Mouse (Mus musculus) neural tube, embryonic 14.5 days (tissue): ENCODE measurements at regions not wholly inside any gene's neighbourhood (a gene's known extent, or its start where the extent isn't known, plus 50 kb on each side); places are given as distances from the start of the nearest gene placed in this dataset.

Source experiments
- ATAC-seq: fragments of 200-750 bp; cut with Nextera tagmentation; 2 replicates; pipeline ENCODE4 v1.8.0; 2017; ENCODE audit warnings: low read depth, mild to moderate bottlenecking, moderate TSS enrichment, moderate library complexity
- H3K27ac ChIP-seq: fragments of 300-500 bp; sonication (generic); 2 replicates; pipeline ENCODE4 v1.5.1; 2014; ENCODE audit warnings: low read depth, mild to moderate bottlenecking, control low read depth, low read length, moderate library complexity, mixed read lengths
- H3K27me3 ChIP-seq: fragments of 300-500 bp; sonication (generic); 2 replicates; pipeline ENCODE4 v1.6.1; 2014; ENCODE audit warnings: low read length; ENCODE audit not compliant: control insufficient read depth, insufficient read depth
- H3K36me3 ChIP-seq: fragments of 300-500 bp; sonication (generic); 2 replicates; pipeline ENCODE4 v1.6.1; 2014; ENCODE audit warnings: low read length, mixed read lengths; ENCODE audit not compliant: control insufficient read depth, insufficient read depth
- H3K4me1 ChIP-seq: fragments of 300-500 bp; sonication (generic); 2 replicates; pipeline ENCODE4 v1.6.1; 2014; ENCODE audit warnings: low read length; ENCODE audit not compliant: control insufficient read depth, insufficient read depth
- H3K4me2 ChIP-seq: fragments of 300-500 bp; sonication (generic); 2 replicates; pipeline ENCODE4 v1.6.1; 2014; ENCODE audit warnings: mild to moderate bottlenecking, low read depth, low read length, control low read depth
- H3K4me3 ChIP-seq: fragments of 300-500 bp; sonication (generic); 2 replicates; pipeline ENCODE4 v1.5.1; 2014; ENCODE audit warnings: low read depth, low read length, control low read depth, mixed read lengths
- H3K9ac ChIP-seq: fragments of 300-500 bp; sonication (generic); replicated peaks from 2 replicates; pipeline ENCODE4 v1.6.1; 2014; ENCODE audit warnings: low read depth, mild to moderate bottlenecking, control low read depth, low read length, mixed read lengths
- H3K9me3 ChIP-seq: fragments of 300-500 bp; sonication (generic); 2 replicates; pipeline ENCODE4 v1.6.1; 2016; ENCODE audit warnings: low read length; ENCODE audit not compliant: control insufficient read depth
- WGBS: fragments of 180-500 bp; shearing (Covaris S2); extraction: QIAGEN DNeasy Blood & Tissue Kit; methylation state at CpG from one replicate; pipeline ENCODE4 v1.1.7; 2014; 5-methylcytosine and 5-hydroxymethylcytosine counted together

GRCm38 (mm10) chr12:94469850-94470249 is 1222.2 kb upstream of the Flrt2 start:
- Histone ChIP-seq H3K4me3 (no peak overlapping the region), H3K4me2 (no peak overlapping the region), H3K9me3 (no peaks in the 10 kb centered on the region), H3K9ac (no peak overlapping the region), H3K27ac (no peak overlapping the region), H3K4me1 (no peaks in the 10 kb centered on the region), H3K36me3 (no peaks in the 10 kb centered on the region), H3K27me3 (no peaks in the 10 kb centered on the region)
- ATAC-seq: no peak
- 90% methylated on average over 2 of the region's 2 CpGs for WGBS

- 22% methylated on average over 1 of the region's 1 CpGs for WGBS
- H3K27ac ChIP-seq: no peak overlapping the region
- no peak overlapping the region for H3K4me2 ChIP-seq
- no peaks in the 10 kb centered on the region for H3K36me3 ChIP-seq
- no peaks in the 10 kb centered on the region for H3K27me3 ChIP-seq
- no peaks in the 10 kb centered on the region for H3K4me1 ChIP-seq
- no peak overlapping the region for H3K9ac ChIP-seq
- H3K9me3 ChIP-seq: no peaks in the 10 kb centered on the region
- no peak for ATAC-seq
- H3K4me3 ChIP-seq: no peak overlapping the region
Measured at GRCm38 (mm10) chr12:94470981-94471380, 1221.0 kb upstream of the Flrt2 start.

GRCm38 (mm10) chr12:94488721-94489120 is 1203.3 kb upstream of the Flrt2 start:
- Histone ChIP-seq H3K9me3 (no peaks in the 10 kb centered on the region), H3K4me2 (no peak overlapping the region), H3K4me1 (no peaks in the 10 kb centered on the region), H3K36me3 (no peaks in the 10 kb centered on the region), H3K27ac (no peak overlapping the region), H3K27me3 (no peaks in the 10 kb centered on the region), H3K4me3 (no peak overlapping the region), H3K9ac (no peak overlapping the region)
- ATAC-seq: no peak
- WGBS: 69% methylated on average over 2 of the region's 2 CpGs

- H3K4me3 ChIP-seq: no peak overlapping the region
- no peaks in the 10 kb centered on the region for H3K9me3 ChIP-seq
- no peak overlapping the region for H3K27ac ChIP-seq
- no peaks in the 10 kb centered on the region for H3K4me1 ChIP-seq
- no peaks in the 10 kb centered on the region for H3K27me3 ChIP-seq
- H3K4me2 ChIP-seq: no peak overlapping the region
- H3K36me3 ChIP-seq: no peaks in the 10 kb centered on the region
- ATAC-seq: no peak
- WGBS: 71% methylated on average over 7 of the region's 7 CpGs
- no peak overlapping the region for H3K9ac ChIP-seq
Measured at GRCm38 (mm10) chr12:94508099-94508498, 1183.9 kb upstream of the Flrt2 start.

DNA sequence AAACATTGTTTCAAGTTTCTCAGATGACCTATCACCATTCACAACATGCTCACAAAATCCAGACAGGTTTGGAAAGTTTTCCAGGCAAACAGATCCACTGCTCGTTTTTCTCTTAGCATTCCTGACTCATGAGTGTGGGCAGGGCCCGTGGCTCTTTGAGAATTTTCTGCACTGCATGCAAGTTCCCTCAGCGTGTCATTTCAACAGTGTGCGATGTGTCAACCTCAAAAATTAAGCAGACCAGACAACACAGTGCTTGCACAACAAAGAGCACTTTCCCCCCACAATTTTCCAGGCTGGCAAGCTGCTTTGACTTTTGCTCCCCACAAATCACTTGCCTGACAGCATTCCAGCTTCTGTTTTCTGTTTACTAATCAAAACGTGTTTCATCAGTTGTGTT is 1182.2 kb upstream of the Flrt2 start:
- no peaks in the 10 kb centered on the region for H3K9me3 ChIP-seq
- no peaks in the 10 kb centered on the region for H3K4me1 ChIP-seq
- H3K9ac ChIP-seq: no peak overlapping the region
- WGBS: 22% methylated on average over 5 of the region's 5 CpGs
- ATAC-seq: no peak
- H3K27ac ChIP-seq: no peak overlapping the region
- H3K4me3 ChIP-seq: no peak overlapping the region
- H3K36me3 ChIP-seq: no peaks in the 10 kb centered on the region
- no peak overlapping the region for H3K4me2 ChIP-seq
- H3K27me3 ChIP-seq: no peaks in the 10 kb centered on the region

- Histone ChIP-seq H3K27ac (no peak overlapping the region), H3K36me3 (no peaks in the 10 kb centered on the region), H3K9me3 (no peaks in the 10 kb centered on the region), H3K9ac (no peak overlapping the region), H3K27me3 (no peaks in the 10 kb centered on the region), H3K4me1 (no peaks in the 10 kb centered on the region), H3K4me2 (no peak overlapping the region), H3K4me3 (no peak overlapping the region)
- no peak for ATAC-seq
- 78% methylated on average over 7 of the region's 7 CpGs for WGBS
Measured at GRCm38 (mm10) chr12:94544706-94545105, 1147.3 kb upstream of the Flrt2 start.

GRCm38 (mm10) chr12:94560374-94561194 is 1131.4 kb upstream of the Flrt2 start:
- WGBS: 69% methylated on average over 2 of the region's 2 CpGs
- Histone ChIP-seq H3K27me3 (no peaks in the 10 kb centered on the region), H3K4me1 (no peaks in the 10 kb centered on the region), H3K9me3 (no peaks in the 10 kb centered on the region), H3K4me3 (no peak overlapping the region), H3K27ac (no peak overlapping the region), H3K36me3 (no peaks in the 10 kb centered on the region), H3K9ac (no peak overlapping the region), H3K4me2 (no peak overlapping the region)
- no peak for ATAC-seq

- Histone ChIP-seq H3K27ac (no peak overlapping the region), H3K9me3 (no peaks in the 10 kb centered on the region), H3K4me2 (no peak overlapping the region), H3K27me3 (no peaks in the 10 kb centered on the region), H3K4me1 (no peaks in the 10 kb centered on the region), H3K36me3 (no peaks in the 10 kb centered on the region), H3K9ac (no peak overlapping the region), H3K4me3 (no peak overlapping the region)
- ATAC-seq: no peak
- WGBS: 58% methylated on average over 2 of the region's 2 CpGs
Measured at GRCm38 (mm10) chr12:94574981-94575380, 1117.0 kb upstream of the Flrt2 start.

GRCm38 (mm10) chr12:94580345-94580744 is 1111.7 kb upstream of the Flrt2 start:
- H3K4me2 ChIP-seq: no peak overlapping the region
- H3K9me3 ChIP-seq: no peaks in the 10 kb centered on the region
- H3K36me3 ChIP-seq: no peaks in the 10 kb centered on the region
- H3K27me3 ChIP-seq: no peaks in the 10 kb centered on the region
- 27% methylated on average over 4 of the region's 4 CpGs for WGBS
- no peak for ATAC-seq
- no peak overlapping the region for H3K4me3 ChIP-seq
- no peak overlapping the region for H3K9ac ChIP-seq
- H3K4me1 ChIP-seq: no peaks in the 10 kb centered on the region
- no peak overlapping the region for H3K27ac ChIP-seq
